Mouse (Mus musculus): ENCODE measurements at regions not wholly inside any gene's neighbourhood (a gene's known extent, or its start where the extent isn't known, plus 50 kb on each side); places are given as distances from the start of the nearest gene placed in this dataset.

DNA sequence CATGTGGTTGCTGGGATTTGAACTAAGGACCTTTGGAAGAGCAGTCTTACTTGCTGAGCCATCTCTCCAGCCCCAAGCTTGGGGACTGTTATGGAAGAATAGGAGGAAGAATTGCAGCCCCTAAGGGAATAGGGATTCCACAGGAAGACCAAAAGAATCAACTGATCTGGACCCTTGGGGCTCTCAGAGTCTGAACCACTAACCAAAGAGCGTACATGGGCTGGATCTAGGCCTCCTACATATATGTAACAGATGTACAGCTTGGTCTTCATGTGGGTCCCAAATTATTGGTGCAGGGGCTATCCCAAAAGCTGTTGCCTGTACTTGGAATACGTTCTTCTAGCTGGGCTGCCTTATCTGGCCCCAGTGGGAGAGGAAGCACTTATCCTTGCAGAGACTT lies 115.4 kb upstream of the Gm6793 start:
- TF ChIP-seq CTCF (IDR thresholded peaks at IDR 0.05; ENCODE audit: low read depth), result no peak
- no peak for TF ChIP-seq EP300 (IDR thresholded peaks at IDR 0.05; ENCODE audit: low read depth)
